Mouse (Mus musculus): ENCODE measurements around the gene Rgl1. TPM values are rescaled to one million over a fixed set of nuclear protein-coding genes. Genes with fewer than 3 reads are reported as not detected.
A peak's percentile ranks its signal among the peaks of the same experiment; 100 is the strongest.

Rgl1 gene
- polyA plus RNA-seq, 1 experiment from 2014 or later: 23.0 TPM

GRCm38 (mm10) chr1:152761791-152762190 lies 4.4 kb downstream of the Rgl1 start:
- Histone ChIP-seq H3K4me3 (ENCODE audit: low read depth, low read length) (no peak overlapping the region), H3K9ac (ENCODE audit: low read length) (no peak overlapping the region), H3K4me1 (replicated peaks; ENCODE audit: control insufficient read depth, insufficient read depth) (0 out of 2 replicates have a peak, but pooled peaks cover 2% of the 10 kb centered on the region), H3K9me3 (ENCODE audit: control insufficient read depth, low read length) (no peaks in the 10 kb centered on the region), H3K36me3 (ENCODE audit: control insufficient read depth, insufficient read depth, low read length) (no peaks in the 10 kb centered on the region), H3K4me2 (replicated peaks; ENCODE audit: low read depth) (no peak overlapping the region), H3K27me3 (ENCODE audit: control insufficient read depth, insufficient read depth, low read length) (no peaks in the 10 kb centered on the region), H3K27ac (replicated peaks) (no peak overlapping the region)
- DNase-seq (ENCODE audit: low spot score): no peak
- ATAC-seq (ENCODE audit: low FRiP score, low TSS enrichment): no peak
- no peak for TF ChIP-seq EP300 (optimal IDR thresholded peaks at IDR 0.05)
- no peak for TF ChIP-seq CTCF (IDR thresholded peaks at IDR 0.05; ENCODE audit: low read depth)
- WGBS: 63% methylated on average over 2 of the region's 2 CpGs

- no peak for ATAC-seq (ENCODE audit: low FRiP score, low TSS enrichment)
- 58% methylated on average over 13 of the region's 13 CpGs for WGBS
- Histone ChIP-seq H3K36me3 (ENCODE audit: control insufficient read depth, insufficient read depth, low read length) (no peaks in the 10 kb centered on the region), H3K4me2 (replicated peaks; ENCODE audit: low read depth) (no peak within 1 kb of the TSS), H3K27ac (replicated peaks) (no peak within 1 kb of the TSS), H3K4me1 (replicated peaks; ENCODE audit: control insufficient read depth, insufficient read depth) (no peaks in the 10 kb centered on the region), H3K9me3 (ENCODE audit: control insufficient read depth, low read length) (no peaks in the 10 kb centered on the region), H3K9ac (ENCODE audit: low read length) (no peak within 1 kb of the TSS), H3K4me3 (ENCODE audit: low read depth, low read length) (no peak within 1 kb of the TSS), H3K27me3 (ENCODE audit: control insufficient read depth, insufficient read depth, low read length) (no peaks in the 10 kb centered on the region)
- no peak for DNase-seq (ENCODE audit: low spot score)
- no peak for TF ChIP-seq EP300 (optimal IDR thresholded peaks at IDR 0.05)
Measured at GRCm38 (mm10) chr1:152750312-152750965, 15.7 kb downstream of the Rgl1 start, which contains the start of gene Apobec4. Apobec4 (plus strand) TSS chr1:152750551.

- H3K9ac ChIP-seq (ENCODE audit: low read length): no peak overlapping the region
- WGBS: 72% methylated on average over 9 of the region's 9 CpGs
- no peaks in the 10 kb centered on the region for H3K27me3 ChIP-seq (ENCODE audit: control insufficient read depth, insufficient read depth, low read length)
- H3K4me3 ChIP-seq (ENCODE audit: low read depth, low read length): no peak overlapping the region
- no peak for DNase-seq (ENCODE audit: low spot score)
- no peak overlapping the region for H3K4me2 ChIP-seq (replicated peaks; ENCODE audit: low read depth)
- no peak for ATAC-seq (ENCODE audit: low FRiP score, low TSS enrichment)
- H3K36me3 ChIP-seq (ENCODE audit: control insufficient read depth, insufficient read depth, low read length): no peaks in the 10 kb centered on the region
- no peaks in the 10 kb centered on the region for H3K4me1 ChIP-seq (replicated peaks; ENCODE audit: control insufficient read depth, insufficient read depth)
- H3K9me3 ChIP-seq (ENCODE audit: control insufficient read depth, low read length): no peaks in the 10 kb centered on the region
- TF ChIP-seq CTCF (IDR thresholded peaks at IDR 0.05; ENCODE audit: low read depth) (no peak), EP300 (optimal IDR thresholded peaks at IDR 0.05) (no peak)
- no peak overlapping the region for H3K27ac ChIP-seq (replicated peaks)
Measured at GRCm38 (mm10) chr1:152749276-152749675, 16.9 kb downstream of the Rgl1 start.

- no peaks in the 10 kb centered on the region for H3K36me3 ChIP-seq (ENCODE audit: control insufficient read depth, insufficient read depth, low read length)
- ATAC-seq (ENCODE audit: low FRiP score, low TSS enrichment) (no peak), DNase-seq (ENCODE audit: low spot score) (peak; percentile 76)
- WGBS: 6% methylated on average over 5 of the region's 5 CpGs
- H3K27me3 ChIP-seq (ENCODE audit: control insufficient read depth, insufficient read depth, low read length): no peaks in the 10 kb centered on the region
- TF ChIP-seq EP300 (optimal IDR thresholded peaks at IDR 0.05): no peak
- peak; percentile 90 for TF ChIP-seq CTCF (IDR thresholded peaks at IDR 0.05; ENCODE audit: low read depth)
- no peak overlapping the region for H3K4me2 ChIP-seq (replicated peaks; ENCODE audit: low read depth)
- H3K9ac ChIP-seq (ENCODE audit: low read length): no peak overlapping the region
- H3K27ac ChIP-seq (replicated peaks): no peak overlapping the region
- no peak overlapping the region for H3K4me3 ChIP-seq (ENCODE audit: low read depth, low read length)
- H3K9me3 ChIP-seq (ENCODE audit: control insufficient read depth, low read length): no peaks in the 10 kb centered on the region
- no peaks in the 10 kb centered on the region for H3K4me1 ChIP-seq (replicated peaks; ENCODE audit: control insufficient read depth, insufficient read depth)
Measured at GRCm38 (mm10) chr1:152746426-152746825, 19.7 kb downstream of the Rgl1 start.

GRCm38 (mm10) chr1:152743095-152743826 lies 22.9 kb downstream of the Rgl1 start:
- ATAC-seq (ENCODE audit: low FRiP score, low TSS enrichment) (no peak), DNase-seq (ENCODE audit: low spot score) (no peak)
- 40% methylated on average over 15 of the region's 15 CpGs for WGBS
- Histone ChIP-seq H3K4me3 (ENCODE audit: low read depth, low read length) (no peak overlapping the region), H3K36me3 (ENCODE audit: control insufficient read depth, insufficient read depth, low read length) (no peaks in the 10 kb centered on the region), H3K27me3 (ENCODE audit: control insufficient read depth, insufficient read depth, low read length) (no peaks in the 10 kb centered on the region), H3K9ac (ENCODE audit: low read length) (no peak overlapping the region), H3K4me2 (replicated peaks; ENCODE audit: low read depth) (no peak overlapping the region), H3K27ac (replicated peaks) (no peak overlapping the region), H3K4me1 (replicated peaks; ENCODE audit: control insufficient read depth, insufficient read depth) (no peaks in the 10 kb centered on the region), H3K9me3 (ENCODE audit: control insufficient read depth, low read length) (no peaks in the 10 kb centered on the region)
- TF ChIP-seq CTCF (IDR thresholded peaks at IDR 0.05; ENCODE audit: low read depth) (no peak), EP300 (optimal IDR thresholded peaks at IDR 0.05) (no peak)

GRCm38 (mm10) chr1:152739374-152739773 lies 26.8 kb downstream of the Rgl1 start:
- no peak overlapping the region for H3K4me2 ChIP-seq (replicated peaks; ENCODE audit: low read depth)
- H3K9ac ChIP-seq (ENCODE audit: low read length): no peak overlapping the region
- DNase-seq (ENCODE audit: low spot score): no peak
- H3K36me3 ChIP-seq (ENCODE audit: control insufficient read depth, insufficient read depth, low read length): no peaks in the 10 kb centered on the region
- H3K27ac ChIP-seq (replicated peaks): no peak overlapping the region
- WGBS: 86% methylated on average over 11 of the region's 11 CpGs
- H3K4me1 ChIP-seq (replicated peaks; ENCODE audit: control insufficient read depth, insufficient read depth): no peaks in the 10 kb centered on the region
- no peaks in the 10 kb centered on the region for H3K27me3 ChIP-seq (ENCODE audit: control insufficient read depth, insufficient read depth, low read length)
- H3K9me3 ChIP-seq (ENCODE audit: control insufficient read depth, low read length): no peaks in the 10 kb centered on the region
- no peak for ATAC-seq (ENCODE audit: low FRiP score, low TSS enrichment)
- no peak overlapping the region for H3K4me3 ChIP-seq (ENCODE audit: low read depth, low read length)
- no peak for TF ChIP-seq CTCF (IDR thresholded peaks at IDR 0.05; ENCODE audit: low read depth)
- TF ChIP-seq EP300 (optimal IDR thresholded peaks at IDR 0.05): no peak

Data from stomach, postnatal 0 days (tissue).